In genomic region chr3:141493000-141493399, GRCm38 (mm10) we compare ENCODE assay signal across 14 mouse cellular contexts. TPM values are rescaled to one million over a fixed set of nuclear protein-coding genes. Genes with fewer than 3 reads are reported as not detected.
DNase-seq lines count a peak whose midpoint lies in the region; ATAC-seq and TF ChIP-seq lines count a peak whose summit lies in the region.
"Had no signal": no experiment of that assay in that cellular context is flagged by ENCODE, and none has a peak within 500 bp of the region (broad histone marks: within the 10 kb centered on the region; RNA-seq: fewer than 3 reads in every experiment).

No protein-coding gene starts in this region.

- ATAC-seq in intestine, embryonic 14.5 days (replicated peaks; ENCODE audit: low FRiP score, low TSS enrichment, low read depth) = no peak
- ATAC-seq in intestine, postnatal 0 days = no peak
- no peak for ATAC-seq in midbrain, embryonic 11.5 days (ENCODE audit: low FRiP score)
- no peak for ATAC-seq in midbrain, postnatal 0 days (ENCODE audit: low FRiP score)
- ATAC-seq in embryonic facial prominence, embryonic 14.5 days (ENCODE audit: low read depth) = no peak

- H3K79me2 ChIP-seq in myocyte (ENCODE audit: control insufficient read depth, insufficient read depth) = no peaks in the 10 kb centered on the region

- H3K9me3 ChIP-seq in intestine, embryonic 14.5 days (ENCODE audit: control insufficient read depth, low read length) = no peaks in the 10 kb centered on the region
- no peaks in the 10 kb centered on the region for H3K9me3 ChIP-seq in intestine, postnatal 0 days (ENCODE audit: control insufficient read depth)
- H3K9me3 ChIP-seq in midbrain, embryonic 11.5 days (ENCODE audit: control insufficient read depth, low read length) = no peaks in the 10 kb centered on the region
- no peaks in the 10 kb centered on the region for H3K9me3 ChIP-seq in midbrain, postnatal 0 days (ENCODE audit: low read length)
- H3K9me3 ChIP-seq in embryonic facial prominence, embryonic 14.5 days (ENCODE audit: control insufficient read depth, low read length) = no peaks in the 10 kb centered on the region
- H3K9me3 ChIP-seq: limb, embryonic 15.5 days; neural tube, embryonic 13.5 days had no signal

- no peak overlapping the region for H3ac ChIP-seq in myocyte (ENCODE audit: control insufficient read depth, insufficient read length)

- no peaks in the 10 kb centered on the region for H3K27me3 ChIP-seq in intestine, embryonic 14.5 days (replicated peaks; ENCODE audit: control insufficient read depth, insufficient read depth, low read length)
- H3K27me3 ChIP-seq in intestine, postnatal 0 days (replicated peaks; ENCODE audit: control insufficient read depth, insufficient read depth, low read length) = no peaks in the 10 kb centered on the region
- H3K27me3 ChIP-seq in midbrain, embryonic 11.5 days (ENCODE audit: control insufficient read depth, insufficient read depth, low read length) = no peaks in the 10 kb centered on the region
- no peaks in the 10 kb centered on the region for H3K27me3 ChIP-seq in midbrain, postnatal 0 days (ENCODE audit: insufficient read depth, low read length)
- no peaks in the 10 kb centered on the region for H3K27me3 ChIP-seq in embryonic facial prominence, embryonic 14.5 days (replicated peaks; ENCODE audit: control insufficient read depth, insufficient read depth, low read length)
- H3K27me3 ChIP-seq in myocyte (ENCODE audit: control insufficient read depth, insufficient read depth, insufficient read length) = no peaks in the 10 kb centered on the region
- H3K27me3 ChIP-seq: limb, embryonic 15.5 days; neural tube, embryonic 13.5 days had no signal

- intact Hi-C loops in gastrocnemius, postnatal 14 days (cut with DNase I; ENCODE audit: low total_unique reads) = no loop called here

- no peak for TF ChIP-seq CTCF in intestine, postnatal 0 days (IDR thresholded peaks at IDR 0.05; ENCODE audit: low read depth)
- TF ChIP-seq CTCF in midbrain, postnatal 0 days (IDR thresholded peaks at IDR 0.05) = no peak

- H3K9ac ChIP-seq in intestine, embryonic 14.5 days (ENCODE audit: low read length) = no peak overlapping the region
- H3K9ac ChIP-seq in intestine, postnatal 0 days (ENCODE audit: low read depth, low read length) = no peak overlapping the region
- H3K9ac ChIP-seq in midbrain, embryonic 11.5 days (ENCODE audit: low read length) = no peak overlapping the region
- H3K9ac ChIP-seq in midbrain, postnatal 0 days (replicated peaks; ENCODE audit: low read length, poor library complexity, severe bottlenecking) = no peak overlapping the region
- no peak overlapping the region for H3K9ac ChIP-seq in embryonic facial prominence, embryonic 14.5 days (ENCODE audit: low read depth, low read length)
- H3K9ac ChIP-seq: limb, embryonic 15.5 days; neural tube, embryonic 13.5 days had no signal

- TF ChIP-seq POLR2A in myocyte (IDR thresholded peaks at IDR 0.05; ENCODE audit: insufficient read length, low read depth) = no peak

- H3K27ac ChIP-seq in intestine, embryonic 14.5 days (ENCODE audit: low read depth) = peak overlapping the region; percentile 59
- no peak overlapping the region for H3K27ac ChIP-seq in intestine, postnatal 0 days (ENCODE audit: low read depth, low read length)
- no peak overlapping the region for H3K27ac ChIP-seq in midbrain, embryonic 11.5 days (ENCODE audit: low read depth, low read length)
- no peak overlapping the region for H3K27ac ChIP-seq in midbrain, postnatal 0 days (ENCODE audit: low read depth, low read length)
- H3K27ac ChIP-seq in embryonic facial prominence, embryonic 14.5 days (replicated peaks; ENCODE audit: low read depth, low read length) = no peak overlapping the region; the same call in 1 of the 2 replicates
- H3K27ac ChIP-seq: neural tube, embryonic 13.5 days had no signal

- no peak for DNase-seq in intestine, embryonic 14.5 days (ENCODE audit: low spot score)
- peak; percentile 81 for DNase-seq in midbrain, embryonic 11.5 days (ENCODE audit: low spot score, missing footprints)
- no peak for DNase-seq in midbrain, postnatal 0 days (ENCODE audit: low spot score)
- DNase-seq in embryonic facial prominence, embryonic 14.5 days (ENCODE audit: low spot score) = peak; percentile 14
- DNase-seq in gastrocnemius, postnatal 14 days = no peak
- DNase-seq: adrenal gland, postnatal 14 days; cerebellum, postnatal 25 days; kidney, adult 2 months; lung, postnatal 10 days; midbrain, embryonic 14.5 days had no signal

- H3K4me3 ChIP-seq in intestine, embryonic 14.5 days (ENCODE audit: low read depth, low read length) = no peak overlapping the region
- no peak overlapping the region for H3K4me3 ChIP-seq in intestine, postnatal 0 days (ENCODE audit: low read depth, low read length)
- no peak overlapping the region for H3K4me3 ChIP-seq in midbrain, embryonic 11.5 days (ENCODE audit: low read depth, low read length)
- no peak overlapping the region for H3K4me3 ChIP-seq in midbrain, postnatal 0 days (ENCODE audit: low read depth, low read length)
- no peak overlapping the region for H3K4me3 ChIP-seq in embryonic facial prominence, embryonic 14.5 days (ENCODE audit: low read depth, low read length)
- no peak overlapping the region for H3K4me3 ChIP-seq in myocyte
- H3K4me3 ChIP-seq: limb, embryonic 15.5 days; neural tube, embryonic 13.5 days had no signal

- 43% methylated on average over 3 of the region's 3 CpGs for WGBS in intestine, embryonic 14.5 days
- WGBS in intestine, postnatal 0 days = 46% methylated on average over 3 of the region's 3 CpGs
- WGBS in midbrain, embryonic 11.5 days = 81% methylated on average over 3 of the region's 3 CpGs
- 78% methylated on average over 3 of the region's 3 CpGs for WGBS in midbrain, postnatal 0 days
- 26% methylated on average over 3 of the region's 3 CpGs for WGBS in embryonic facial prominence, embryonic 14.5 days

- no peaks in the 10 kb centered on the region for H3K36me3 ChIP-seq in intestine, embryonic 14.5 days (ENCODE audit: control insufficient read depth, insufficient read depth, low read length)
- H3K36me3 ChIP-seq in intestine, postnatal 0 days (ENCODE audit: control insufficient read depth, insufficient read depth) = no peaks in the 10 kb centered on the region
- H3K36me3 ChIP-seq in midbrain, embryonic 11.5 days (ENCODE audit: control insufficient read depth, insufficient read depth, low read length) = no peaks in the 10 kb centered on the region
- H3K36me3 ChIP-seq in midbrain, postnatal 0 days (ENCODE audit: insufficient read depth, low read length) = no peaks in the 10 kb centered on the region
- no peaks in the 10 kb centered on the region for H3K36me3 ChIP-seq in embryonic facial prominence, embryonic 14.5 days (ENCODE audit: control insufficient read depth, insufficient read depth, low read length)
- no peaks in the 10 kb centered on the region for H3K36me3 ChIP-seq in myocyte (ENCODE audit: control insufficient read depth, insufficient read depth)
- H3K36me3 ChIP-seq: limb, embryonic 15.5 days; neural tube, embryonic 13.5 days had no signal

- no peak overlapping the region for H3K4me2 ChIP-seq in intestine, embryonic 14.5 days (ENCODE audit: low read length)
- no peak overlapping the region for H3K4me2 ChIP-seq in intestine, postnatal 0 days (replicated peaks; ENCODE audit: low read depth)
- no peak overlapping the region for H3K4me2 ChIP-seq in midbrain, embryonic 11.5 days
- H3K4me2 ChIP-seq in midbrain, postnatal 0 days (ENCODE audit: low read depth, low read length, poor library complexity, severe bottlenecking) = no peak overlapping the region
- no peak overlapping the region for H3K4me2 ChIP-seq in embryonic facial prominence, embryonic 14.5 days (ENCODE audit: low read depth, low read length)
- H3K4me2 ChIP-seq in myocyte (ENCODE audit: low read depth) = no peak overlapping the region
- H3K4me2 ChIP-seq: limb, embryonic 15.5 days; neural tube, embryonic 13.5 days had no signal

- H3K4me1 ChIP-seq in intestine, embryonic 14.5 days (replicated peaks; ENCODE audit: control insufficient read depth, insufficient read depth, low read length) = peaks cover 23% of the 10 kb centered on the region
- H3K4me1 ChIP-seq in intestine, postnatal 0 days (replicated peaks; ENCODE audit: control insufficient read depth, insufficient read depth, low read length) = no peaks in the 10 kb centered on the region
- H3K4me1 ChIP-seq in midbrain, embryonic 11.5 days (ENCODE audit: control insufficient read depth, insufficient read depth, low read length) = peaks cover 4% of the 10 kb centered on the region; the same call in 1 of the 2 replicates
- H3K4me1 ChIP-seq in midbrain, postnatal 0 days (ENCODE audit: insufficient read depth, low read length) = no peaks in the 10 kb centered on the region
- peaks cover 15% of the 10 kb centered on the region; the same call in 1 of the 2 replicates for H3K4me1 ChIP-seq in embryonic facial prominence, embryonic 14.5 days (ENCODE audit: control insufficient read depth, insufficient read depth, low read length)

TF ChIP-seq in myocyte, 11 proteins besides CTCF, POLR2A, EP300 and RAD21:
- TF ChIP-seq MYOD1 (IDR thresholded peaks at IDR 0.05; ENCODE audit: control insufficient read depth in 1 of 3, insufficient read length in 2 of 3, low read depth in 2 of 3) = peak in 2 of 3 experiments; percentile 57 to 63
- no peak for TF ChIP-seq E2F4 (IDR thresholded peaks at IDR 0.05; ENCODE audit: insufficient read depth)
- peak in 2 of 3 experiments; percentile 9 to 28 for TF ChIP-seq MYOG (IDR thresholded peaks at IDR 0.05; ENCODE audit: control insufficient read depth in 1 of 3, insufficient read depth in 1 of 3, insufficient read length in 2 of 3, low read depth in 2 of 3)
- no peak for TF ChIP-seq POLR2AphosphoS2 (IDR thresholded peaks at IDR 0.05; ENCODE audit: insufficient read length, low read depth)

RNA-seq across cellular contexts. Expression of gene Unc5c, which starts 28.0 kb away (rescaled TPM):
- 14.9 and 17.2 TPM in 2 replicates for polyA plus RNA-seq in intestine, embryonic 14.5 days (2014; fragmentation: Nextera tagmentation; extraction: Ambion mirVana)
- 1.6 and 2.1 TPM in 2 replicates for polyA plus RNA-seq in intestine, postnatal 0 days (2015; fragmentation: Nextera tagmentation; extraction: Ambion mirVana)
- polyA plus RNA-seq in midbrain, embryonic 11.5 days (2014; fragmentation: Nextera tagmentation; extraction: Ambion mirVana) = 8.2 and 8.9 TPM in 2 replicates
- total RNA-seq in midbrain, postnatal 0 days (2014; rRNA removed) = 40.2 and 44.4 TPM in 2 replicates
- 7.5 and 10.4 TPM in 2 replicates for polyA plus RNA-seq in midbrain, postnatal 0 days (2015; fragmentation: Nextera tagmentation; extraction: Ambion mirVana)
- 7.5 and 9.7 TPM in 2 replicates for polyA plus RNA-seq in embryonic facial prominence, embryonic 14.5 days (2014; fragmentation: Nextera tagmentation; extraction: Ambion mirVana)
- polyA plus RNA-seq in myocyte (2012; fragmentation: generic; extraction: Trizol) = 1.00 TPM
- total RNA-seq in gastrocnemius, postnatal 14 days (2021) = under 1 TPM; 0.08 to 0.22 TPM

Comparison
In these comparisons a context has a peak if more than half of its experiments do, and no peak if none do; other contexts are left out.
1. DNase-seq: peak in midbrain, embryonic 11.5 days (single experiment) and embryonic facial prominence, embryonic 14.5 days (single experiment); none in intestine, embryonic 14.5 days (single experiment), midbrain, postnatal 0 days (single experiment) and gastrocnemius, postnatal 14 days (single experiment).